Mouse (Mus musculus): ENCODE measurements around the gene Ngef.

DNA sequence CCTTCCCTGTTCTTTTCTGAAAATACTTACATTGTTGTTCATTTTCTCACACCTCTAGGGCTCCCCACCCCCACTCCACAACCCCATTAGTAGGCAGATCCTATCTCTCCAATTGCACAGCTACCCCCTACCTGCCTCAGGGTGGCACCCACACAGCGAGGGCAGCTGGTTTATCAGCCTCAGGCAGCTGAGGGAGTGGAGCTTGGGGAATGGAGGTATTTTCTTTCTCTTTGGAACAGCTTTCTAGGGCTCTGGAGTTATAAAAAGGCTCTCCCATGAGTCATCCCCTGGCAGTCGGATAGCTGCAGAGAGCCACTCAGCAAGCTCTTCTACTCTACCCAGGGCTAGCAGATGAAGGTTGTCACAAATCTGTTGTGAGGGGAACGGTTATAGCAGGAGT is 20.6 kb upstream of the Ngef start:
- TF ChIP-seq CTCF (conservative IDR thresholded peaks at IDR 0.05; ENCODE audit: low read length) (no peak), NANOG (IDR thresholded peaks at IDR 0.05; ENCODE audit: borderline replicate concordance, low read length) (no peak), POU5F1 (IDR thresholded peaks at IDR 0.05; ENCODE audit: borderline replicate concordance, low read length) (no peak)

All from E14TG2a.4 (cell line).